Mouse (Mus musculus) hindlimb bud, embryonic 11.5 days (tissue): ENCODE measurements around the gene Faap20.

Experiments
- DNase-seq: peaks from one replicate; pipeline ENCODE4 v3.0.0-alpha.2; 2012; ENCODE audit warnings: low read depth, low spot score; ENCODE audit errors: extremely low spot score

The Faap20 gene

GRCm38 (mm10) chr4:155220213-155221100 is 29.1 kb upstream of the Faap20 start:
- no peak for DNase-seq

DNA sequence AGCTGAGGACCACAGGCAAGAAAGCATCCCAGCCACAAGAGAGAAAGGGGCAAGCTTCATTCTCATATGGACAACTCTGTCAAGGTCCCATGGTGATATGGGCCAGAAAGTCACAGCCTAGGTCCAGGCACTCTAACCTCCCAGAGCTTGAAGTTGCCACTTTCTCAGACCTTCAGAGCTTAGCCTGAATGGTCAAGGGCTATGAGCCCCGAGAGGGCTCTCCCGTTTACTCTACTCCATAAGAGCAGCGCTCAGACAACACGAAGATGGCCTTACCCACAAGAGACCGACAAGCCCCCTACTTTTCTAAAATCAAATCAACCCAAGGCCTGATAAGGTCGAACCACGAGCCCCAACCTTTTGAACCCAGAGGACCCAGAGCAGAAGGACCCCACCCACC is 28.5 kb upstream of the Faap20 start:
- DNase-seq = no peak

DNA sequence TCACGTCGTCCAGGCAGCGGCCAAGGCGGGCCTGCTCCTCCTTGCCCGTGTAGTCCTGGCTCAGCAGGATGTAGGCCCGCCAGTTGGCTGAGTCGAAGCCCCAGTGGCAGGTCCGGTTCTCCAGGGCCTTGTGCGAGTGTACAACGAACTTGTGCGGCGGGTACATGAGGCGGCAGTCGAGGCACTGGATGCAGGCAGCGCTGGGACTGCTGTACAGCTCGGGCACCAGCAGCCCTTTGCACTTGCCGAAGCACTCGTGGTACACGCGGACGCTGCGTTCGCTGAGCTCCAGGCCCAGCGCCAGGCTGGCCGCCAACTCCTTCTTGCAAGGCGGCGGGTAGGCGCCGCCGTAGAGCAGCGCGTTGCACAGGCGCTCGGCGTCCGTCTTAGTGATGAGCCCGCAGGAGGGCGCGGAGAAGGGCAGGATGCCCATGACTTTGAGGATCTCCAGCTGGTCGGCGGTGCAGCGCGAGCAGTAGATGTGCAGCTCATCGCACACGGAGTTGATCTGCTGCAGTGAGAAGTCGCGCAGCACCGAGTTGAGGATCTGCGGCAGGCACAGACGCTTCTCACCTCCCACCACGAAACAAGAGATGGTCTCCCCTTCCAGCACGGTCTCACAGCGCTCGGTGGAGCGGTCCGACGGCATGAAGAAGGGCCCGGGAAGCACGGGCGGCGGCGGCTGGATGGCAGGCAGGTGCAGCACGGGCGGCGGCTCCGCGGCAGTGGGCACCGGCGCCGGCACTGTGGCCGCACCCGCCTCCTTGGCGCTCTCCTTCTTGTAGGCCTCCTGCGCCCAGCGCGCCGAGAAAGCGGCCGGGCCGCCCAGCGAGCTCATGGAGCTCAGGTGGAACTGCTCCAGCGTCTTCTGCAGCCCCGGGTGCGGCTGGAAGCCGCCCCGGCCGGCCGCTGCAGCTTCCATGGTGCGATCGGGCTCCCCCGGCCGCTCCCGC is 27.7 kb upstream of the Faap20 start:
- DNase-seq = no peak

GRCm38 (mm10) chr4:155222552-155222840 is 27.1 kb upstream of the Faap20 start, which contains the start of gene Ski:
Gene Ski (minus strand): TSS chr4:155222592.
- no peak for DNase-seq

DNA sequence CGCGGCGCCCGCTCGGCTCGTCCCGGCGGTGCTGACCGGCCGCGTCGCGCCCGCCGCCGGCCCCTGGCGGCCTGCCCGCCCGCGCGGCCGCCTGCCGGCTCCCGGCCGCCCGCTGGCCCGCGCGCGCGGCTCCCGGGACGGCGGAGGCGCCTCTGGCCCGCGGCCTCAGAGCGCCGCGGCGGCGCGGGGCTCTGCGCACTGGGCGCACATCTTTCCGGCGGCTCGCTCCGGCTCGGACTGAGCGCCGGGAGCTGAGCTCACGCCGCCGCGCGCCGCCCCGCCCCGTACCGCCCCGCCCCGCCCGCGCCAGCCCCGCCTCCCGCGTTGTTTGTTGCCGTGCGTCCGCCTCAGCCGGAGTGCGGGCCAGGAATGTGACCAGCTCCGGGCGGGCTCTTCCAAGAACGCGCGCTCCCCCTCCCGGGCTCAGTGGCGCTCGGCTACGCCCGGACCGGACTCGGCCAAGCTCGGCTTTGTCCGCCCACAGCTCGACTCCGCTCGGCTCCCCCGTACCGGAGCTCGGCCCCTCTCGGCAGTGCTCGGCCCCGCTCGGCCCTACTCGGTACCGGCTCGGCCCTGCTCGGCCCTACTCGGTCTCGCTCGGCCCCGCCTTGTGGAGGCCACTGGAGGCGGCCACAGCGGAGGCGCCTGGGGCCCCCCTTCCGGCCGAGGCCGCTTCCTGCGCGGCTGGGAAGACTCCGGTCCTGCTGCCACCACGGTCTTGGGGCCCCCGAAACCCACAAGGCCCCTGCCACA is 26.6 kb upstream of the Faap20 start:
- DNase-seq = peak; percentile 79

GRCm38 (mm10) chr4:155223594-155224528 is 25.7 kb upstream of the Faap20 start:
- DNase-seq = no peak

GRCm38 (mm10) chr4:155225918-155226317 is 23.7 kb upstream of the Faap20 start:
- DNase-seq = no peak

- DNase-seq = no peak
Observed at GRCm38 (mm10) chr4:155227986-155228385, 21.6 kb upstream of the Faap20 start.

DNA sequence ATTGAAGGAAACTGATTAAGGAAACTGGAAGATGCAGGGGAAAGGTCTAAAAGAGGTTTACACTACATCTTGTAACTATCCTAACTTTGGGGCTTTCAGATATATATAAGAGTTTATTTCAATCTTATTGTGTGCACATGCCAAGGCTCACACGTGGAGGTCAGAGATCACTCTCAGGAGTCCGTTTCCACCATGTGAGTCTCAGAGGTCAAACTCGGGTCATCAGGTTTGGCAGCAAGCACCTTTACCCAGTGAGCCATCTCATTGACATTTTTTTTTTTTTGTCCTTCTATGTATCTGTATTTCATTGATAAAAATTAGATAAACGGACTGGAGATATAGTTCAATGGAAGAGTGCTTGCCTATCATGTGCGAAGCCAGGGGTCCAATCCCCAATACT is 21.1 kb upstream of the Faap20 start:
- no peak for DNase-seq

DNA sequence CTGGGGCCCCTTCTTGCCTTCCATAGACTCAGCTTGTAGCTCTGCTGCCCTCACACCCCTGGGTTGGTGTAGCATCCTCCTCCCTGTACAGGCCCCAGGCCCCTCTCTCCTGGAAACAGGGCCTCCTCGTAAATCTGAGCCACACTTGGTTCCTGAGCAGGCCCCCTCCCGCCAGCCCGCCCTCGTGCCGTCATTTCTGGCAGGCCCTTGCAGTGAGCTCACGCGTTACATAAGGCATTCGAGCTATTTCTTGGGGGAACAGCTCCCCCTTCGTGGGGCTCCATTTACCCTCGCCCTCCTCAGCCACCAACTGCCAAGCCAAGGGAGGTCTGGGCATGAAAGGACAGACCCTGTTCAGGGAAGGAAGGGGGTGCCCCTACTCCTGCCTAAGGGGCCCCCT is 15.7 kb upstream of the Faap20 start:
- no peak for DNase-seq

DNA sequence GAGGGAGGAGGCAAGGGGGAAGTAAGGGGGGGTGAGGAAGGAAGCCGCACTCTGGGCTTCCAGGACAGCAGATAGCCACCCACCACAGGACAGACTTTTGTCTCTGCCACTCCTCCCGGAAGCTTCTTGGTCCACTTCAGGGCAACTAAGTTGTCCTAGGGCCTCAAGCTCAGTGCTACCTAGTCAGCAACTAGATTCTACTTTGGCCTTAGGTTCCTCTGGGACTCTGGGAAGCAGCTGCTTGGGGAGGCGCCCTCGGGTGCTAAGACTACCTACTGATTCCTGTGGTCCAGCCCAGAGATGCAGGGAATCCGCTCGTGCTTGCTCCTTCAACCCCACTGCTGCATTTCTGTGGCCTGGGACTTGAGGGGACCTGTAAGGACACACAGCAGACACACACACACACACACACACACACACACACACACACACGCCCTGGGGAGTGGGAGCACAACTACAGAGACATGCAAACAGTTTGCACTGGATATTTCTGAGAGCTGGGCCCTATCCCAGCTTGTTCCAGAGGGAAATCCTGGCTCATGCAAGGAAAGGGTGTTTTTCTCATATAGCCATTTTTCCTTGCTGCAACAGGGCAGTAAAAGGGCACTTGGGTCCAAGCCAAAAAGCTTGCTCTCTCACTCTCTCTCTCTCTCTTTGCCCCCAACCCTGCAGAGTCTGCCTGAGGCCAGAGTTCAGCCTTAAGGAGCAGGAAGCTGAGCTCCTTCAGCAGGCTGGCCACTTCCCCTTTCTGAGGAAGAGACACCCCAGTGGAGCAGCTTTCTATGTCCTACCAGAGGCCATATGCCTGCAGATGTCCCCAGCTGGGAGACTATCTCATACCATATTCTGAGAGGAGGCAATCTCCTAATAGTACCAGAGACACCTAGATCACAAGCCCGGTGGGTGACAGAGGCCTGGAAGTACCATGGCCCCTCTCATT is 15.0 kb upstream of the Faap20 start:
- no peak for DNase-seq

GRCm38 (mm10) chr4:155235311-155236119 is 14.1 kb upstream of the Faap20 start:
- peak; percentile 68 for DNase-seq

GRCm38 (mm10) chr4:155236737-155237385 is 12.7 kb upstream of the Faap20 start:
- DNase-seq = no peak

- DNase-seq = no peak
Observed at GRCm38 (mm10) chr4:155238276-155238675, 11.3 kb upstream of the Faap20 start.

GRCm38 (mm10) chr4:155239494-155239893 is 10.1 kb upstream of the Faap20 start:
- no peak for DNase-seq

DNA sequence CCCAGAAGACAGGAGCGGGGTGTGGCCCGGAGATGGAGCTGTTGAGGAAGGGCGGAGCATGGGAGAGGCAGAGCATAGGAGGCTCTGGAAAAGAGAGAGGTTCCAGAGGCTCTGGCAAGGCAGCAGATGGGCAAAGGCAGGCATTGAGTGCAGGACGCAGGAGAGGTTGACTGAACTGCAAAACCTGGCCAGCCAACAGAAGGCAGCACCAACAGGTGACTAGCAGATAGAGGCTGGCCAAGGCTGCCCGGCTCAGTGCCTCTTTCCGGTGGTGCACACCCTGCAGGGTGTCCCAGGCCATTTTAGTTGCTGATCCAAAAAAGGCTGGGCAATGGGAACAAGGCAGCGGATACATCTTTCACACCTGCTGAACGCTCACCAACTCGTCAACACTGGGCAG is 7.8 kb upstream of the Faap20 start:
- no peak for DNase-seq

- no peak for DNase-seq
Observed at GRCm38 (mm10) chr4:155242292-155242691, 7.3 kb upstream of the Faap20 start.

GRCm38 (mm10) chr4:155243233-155243632 is 6.4 kb upstream of the Faap20 start:
- DNase-seq = no peak
